Mouse (Mus musculus) heart, embryonic 14.5 days (tissue): ENCODE data around the gene Hist1h1a. TPM values are rescaled to one million over a fixed set of nuclear protein-coding genes. Genes with fewer than 3 reads are reported as not detected.
A peak's percentile ranks its signal among the peaks of the same experiment; 100 is the strongest.

Experiments
- ATAC-seq: fragments of 200-750 bp; cut with Nextera tagmentation; 2 replicates; pipeline ENCODE4 v1.8.0; 2017; ENCODE audit warnings: low read depth, moderate TSS enrichment; ENCODE audit not compliant: insufficient number of reproducible peaks, insufficient read depth, low FRiP score
- H3K27ac ChIP-seq, 2 experiments: fragments of 200-500 bp in 1 of 2; fragments of 300-500 bp in 1 of 2; sonication (generic) in 1 of 2; replicated peaks in 1 of 2; 2 replicates each; pipeline ENCODE4 v1.5.1; 2012 to 2014; ENCODE audit warnings: low read depth in 2 of 2, low read length in 2 of 2, control low read depth in 1 of 2, mild to moderate bottlenecking in 1 of 2, mixed read lengths in 1 of 2; ENCODE audit not compliant: control insufficient read depth in 1 of 2, insufficient read depth in 1 of 2
- H3K27me3 ChIP-seq: fragments of 300-500 bp; sonication (generic); 2 replicates; pipeline ENCODE4 v1.6.1; 2014; ENCODE audit warnings: mild to moderate bottlenecking, low read length, control low read depth; ENCODE audit not compliant: control insufficient read depth, insufficient read depth
- H3K36me3 ChIP-seq: fragments of 300-500 bp; sonication (generic); 2 replicates; pipeline ENCODE4 v1.6.1; 2014; ENCODE audit warnings: mild to moderate bottlenecking, control low read depth, low read length, mixed read lengths; ENCODE audit not compliant: control insufficient read depth, insufficient read depth
- H3K4me1 ChIP-seq, 2 experiments: fragments of 200-500 bp in 1 of 2; fragments of 300-500 bp in 1 of 2; sonication (generic) in 1 of 2; 2 replicates each; pipeline ENCODE4 v1.6.1; 2012 to 2014; ENCODE audit warnings: low read length in 2 of 2, control low read depth in 1 of 2, mixed read lengths in 1 of 2; ENCODE audit not compliant: control insufficient read depth in 2 of 2, insufficient read depth in 2 of 2
- H3K4me2 ChIP-seq: fragments of 300-500 bp; sonication (generic); 2 replicates; pipeline ENCODE4 v1.6.1; 2014; ENCODE audit warnings: mild to moderate bottlenecking, low read length
- H3K4me3 ChIP-seq, 2 experiments: fragments of 200-500 bp in 1 of 2; fragments of 300-500 bp in 1 of 2; sonication (generic) in 1 of 2; 2 replicates each; pipeline ENCODE4 v1.5.1; 2012 to 2014; ENCODE audit warnings: low read length in 2 of 2, mild to moderate bottlenecking in 2 of 2, control low read depth in 1 of 2, low read depth in 1 of 2, moderate library complexity in 1 of 2; ENCODE audit not compliant: control insufficient read depth in 1 of 2, insufficient read depth in 1 of 2
- H3K9ac ChIP-seq: fragments of 300-500 bp; sonication (generic); 2 replicates; pipeline ENCODE4 v1.6.1; 2014; ENCODE audit warnings: mild to moderate bottlenecking, low read length
- H3K9me3 ChIP-seq: fragments of 300-500 bp; sonication (generic); 2 replicates; pipeline ENCODE4 v1.6.1; 2016; ENCODE audit warnings: low read length, control low read depth; ENCODE audit not compliant: control insufficient read depth
- WGBS: fragments of 180-500 bp; shearing (Covaris S2); extraction: QIAGEN DNeasy Blood & Tissue Kit; methylation state at CpG from one replicate; pipeline ENCODE4 v1.1.7; 2014; 5-methylcytosine and 5-hydroxymethylcytosine counted together
- polyA plus RNA-seq: library from polyadenylated mRNA; unstranded; fragments of >200 nt; fragmentation: Nextera tagmentation; extraction: Ambion mirVana; gene quantifications from 2 replicates; pipeline ENCODE4 v1.2.1, GENCODE M21; 2014

Gene Hist1h1a
- polyA plus RNA-seq, 1 experiment from 2014 or later = 2.7 TPM

GRCm38 (mm10) chr13:23772561-23773313 is 9.3 kb downstream of the Hist1h1a start:
- 0 out of 4 replicates have a peak overlapping the region, but pooled peaks of 1 of the 2 experiments have one; percentile 7 for H3K4me3 ChIP-seq
- H3K27ac ChIP-seq = no peak overlapping the region
- peaks cover 6 to 10% of the 10 kb centered on the region in 2 experiments; a peak in 3 of 4 replicates for H3K4me1 ChIP-seq
- H3K36me3 ChIP-seq = no peaks in the 10 kb centered on the region
- no peaks in the 10 kb centered on the region for H3K9me3 ChIP-seq
- 16% methylated on average over 21 of the region's 21 CpGs for WGBS
- ATAC-seq = peak; percentile 80; the same call in 1 of the 2 replicates
- H3K4me2 ChIP-seq = peak overlapping the region; percentile 57
- H3K9ac ChIP-seq = no peak overlapping the region
- H3K27me3 ChIP-seq = no peaks in the 10 kb centered on the region

- ATAC-seq = no peak
- Histone ChIP-seq H3K4me2 (no peak overlapping the region), H3K4me3 (no peak overlapping the region), H3K36me3 (no peaks in the 10 kb centered on the region), H3K9me3 (no peaks in the 10 kb centered on the region), H3K9ac (no peak overlapping the region), H3K4me1 (peaks cover 0 to 5% of the 10 kb centered on the region in 2 experiments; a peak in 1 of 4 replicates), H3K27me3 (no peaks in the 10 kb centered on the region), H3K27ac (no peak overlapping the region)
- 91% methylated on average over 7 of the region's 7 CpGs for WGBS
Observed at GRCm38 (mm10) chr13:23778339-23778738, 14.9 kb downstream of the Hist1h1a start.

GRCm38 (mm10) chr13:23779025-23779424 is 15.6 kb downstream of the Hist1h1a start:
- no peak overlapping the region for H3K4me3 ChIP-seq

GRCm38 (mm10) chr13:23792520-23792919 is 29.1 kb downstream of the Hist1h1a start:
- Histone ChIP-seq H3K4me3 (no peak overlapping the region), H3K4me1 (no peaks in the 10 kb centered on the region), H3K27ac (no peak overlapping the region), H3K9ac (no peak overlapping the region), H3K4me2 (no peak overlapping the region), H3K36me3 (no peaks in the 10 kb centered on the region), H3K9me3 (no peaks in the 10 kb centered on the region), H3K27me3 (no peaks in the 10 kb centered on the region)
- WGBS = 29% methylated on average over 2 of the region's 2 CpGs
- ATAC-seq = no peak

More at GRCm38 (mm10) chr13:23779025-23779424, 15.6 kb downstream of the Hist1h1a start:
- ATAC-seq = no peak
- Histone ChIP-seq H3K27ac (no peak overlapping the region), H3K27me3 (no peaks in the 10 kb centered on the region), H3K4me2 (no peak overlapping the region), H3K9ac (no peak overlapping the region), H3K4me1 (0 out of 4 replicates have a peak, but pooled peaks cover 0 to 3% of the 10 kb centered on the region in 2 experiments), H3K9me3 (no peaks in the 10 kb centered on the region), H3K36me3 (no peaks in the 10 kb centered on the region)
- 47% methylated on average over 4 of the region's 4 CpGs for WGBS

- H3K4me3 ChIP-seq = no peak overlapping the region
- WGBS = 80% methylated on average over 5 of the region's 5 CpGs
- no peaks in the 10 kb centered on the region for H3K4me1 ChIP-seq
- H3K27ac ChIP-seq = no peak overlapping the region
- ATAC-seq = no peak
- no peaks in the 10 kb centered on the region for H3K27me3 ChIP-seq
- no peak overlapping the region for H3K9ac ChIP-seq
- H3K9me3 ChIP-seq = no peaks in the 10 kb centered on the region
- no peaks in the 10 kb centered on the region for H3K36me3 ChIP-seq
- no peak overlapping the region for H3K4me2 ChIP-seq
Observed at GRCm38 (mm10) chr13:23799405-23799804, 35.9 kb downstream of the Hist1h1a start.

- Histone ChIP-seq H3K27me3 (no peaks in the 10 kb centered on the region), H3K9me3 (no peaks in the 10 kb centered on the region), H3K36me3 (no peaks in the 10 kb centered on the region), H3K27ac (no peak overlapping the region), H3K9ac (no peak overlapping the region), H3K4me2 (no peak overlapping the region), H3K4me1 (no peaks in the 10 kb centered on the region), H3K4me3 (no peak overlapping the region)
- no peak for ATAC-seq
- WGBS = 84% methylated on average over 2 of the region's 2 CpGs
Observed at GRCm38 (mm10) chr13:23804532-23804931, 41.1 kb downstream of the Hist1h1a start.

GRCm38 (mm10) chr13:23806422-23807052 is 43.1 kb downstream of the Hist1h1a start, which contains the start of gene Slc17a2:
Gene Slc17a2, plus strand, starts transcription at chr13:23806993.
- Histone ChIP-seq H3K27me3 (no peaks in the 10 kb centered on the region), H3K4me1 (no peaks in the 10 kb centered on the region), H3K4me3 (no peak within 1 kb of the TSS), H3K9me3 (no peaks in the 10 kb centered on the region), H3K4me2 (no peak within 1 kb of the TSS), H3K36me3 (no peaks in the 10 kb centered on the region), H3K27ac (no peak within 1 kb of the TSS), H3K9ac (no peak within 1 kb of the TSS)
- no peak for ATAC-seq
- WGBS = 75% methylated on average over 15 of the region's 15 CpGs
